Mouse (Mus musculus) right cerebral cortex, postnatal 10 days (tissue): ENCODE results near the gene Cenpn.

ENCODE experiments used
- DNase-seq, 2 experiments: peaks; one replicate each; pipeline ENCODE4 v3.0.0; 2021; ENCODE audit warnings: low spot score in 2 of 2

Cenpn gene

GRCm38 (mm10) chr8:116921337-116922059 is at the start of gene Cenpn, which contains the start of gene Cmc2:
Gene Cenpn (plus strand): TSS chr8:116921730.
Gene Cmc2 (minus strand): TSS chr8:116921455.
- peak; percentile 93 for DNase-seq

- DNase-seq = no peak
Measured at GRCm38 (mm10) chr8:116872761-116873342, 48.7 kb upstream of the Cenpn start.

- no peak for DNase-seq
Measured at GRCm38 (mm10) chr8:116873586-116873985, 47.9 kb upstream of the Cenpn start.

GRCm38 (mm10) chr8:116873986-116874385 is 47.5 kb upstream of the Cenpn start:
- DNase-seq = no peak

GRCm38 (mm10) chr8:116875798-116876450 is 45.6 kb upstream of the Cenpn start:
- DNase-seq = no peak

DNA sequence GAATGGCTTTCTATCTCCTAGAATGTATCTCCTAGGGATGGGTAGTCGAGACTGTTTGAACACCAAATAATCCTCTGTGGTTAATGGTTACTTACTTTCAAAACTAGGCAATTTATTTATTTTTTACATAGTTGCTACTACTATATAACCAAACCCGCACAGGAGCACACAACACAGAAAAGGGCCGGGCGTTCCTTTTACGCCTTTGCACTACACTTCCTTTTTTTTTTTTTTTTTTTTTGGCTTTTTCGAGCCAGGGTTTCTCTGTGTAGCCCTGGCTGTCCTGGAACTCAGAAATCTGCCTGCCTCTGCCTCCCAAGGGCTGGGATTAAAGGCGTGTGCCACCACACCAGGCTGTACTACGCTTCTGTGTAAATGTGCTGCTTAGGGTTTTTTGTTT is 40.1 kb upstream of the Cenpn start:
- DNase-seq = no peak

- DNase-seq = no peak
Measured at GRCm38 (mm10) chr8:116887813-116888212, 33.7 kb upstream of the Cenpn start.

GRCm38 (mm10) chr8:116891446-116891845 is 30.1 kb upstream of the Cenpn start:
- no peak for DNase-seq

GRCm38 (mm10) chr8:116892130-116892529 is 29.4 kb upstream of the Cenpn start:
- no peak for DNase-seq

GRCm38 (mm10) chr8:116892636-116893035 is 28.9 kb upstream of the Cenpn start:
- no peak for DNase-seq

- no peak for DNase-seq
Measured at GRCm38 (mm10) chr8:116893938-116894337, 27.6 kb upstream of the Cenpn start.

DNA sequence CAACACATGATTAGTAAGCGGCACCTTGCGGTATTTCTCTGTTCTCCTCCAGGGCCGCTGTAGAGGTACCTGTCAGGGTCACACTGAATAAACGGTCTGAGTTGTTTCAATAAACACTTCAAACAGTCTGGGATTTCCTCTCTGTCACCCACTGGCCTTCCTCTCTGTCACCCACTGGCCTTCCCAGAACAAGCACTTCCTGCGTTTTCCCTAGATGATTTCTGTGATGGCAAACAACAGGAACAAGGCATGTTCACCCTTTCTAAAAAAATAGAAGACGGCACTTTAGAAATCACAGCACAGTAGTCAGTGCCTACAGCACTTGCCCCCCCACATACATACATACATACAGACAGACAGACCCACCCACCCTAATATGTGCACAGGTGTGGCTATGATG is 26.0 kb upstream of the Cenpn start:
- DNase-seq = no peak

DNA sequence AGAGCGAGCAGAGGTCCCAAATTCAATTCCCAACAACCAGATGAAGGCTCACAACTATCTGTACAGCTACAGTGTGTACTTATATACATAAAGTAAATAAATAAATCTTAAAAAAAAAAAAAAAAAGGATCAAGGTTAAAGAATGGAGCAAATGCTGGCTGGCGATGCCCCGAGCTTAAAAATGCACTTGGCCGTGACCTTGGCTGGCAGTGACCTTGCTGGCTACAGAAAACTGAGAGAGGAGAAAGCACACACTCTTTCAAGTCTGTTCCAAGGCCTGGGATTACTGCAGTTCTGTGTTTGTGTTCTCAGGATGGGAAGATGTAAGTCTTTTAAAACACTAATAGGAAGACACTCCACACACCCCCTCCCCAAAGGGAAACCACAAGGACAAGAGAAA is 16.8 kb upstream of the Cenpn start:
- no peak for DNase-seq

DNA sequence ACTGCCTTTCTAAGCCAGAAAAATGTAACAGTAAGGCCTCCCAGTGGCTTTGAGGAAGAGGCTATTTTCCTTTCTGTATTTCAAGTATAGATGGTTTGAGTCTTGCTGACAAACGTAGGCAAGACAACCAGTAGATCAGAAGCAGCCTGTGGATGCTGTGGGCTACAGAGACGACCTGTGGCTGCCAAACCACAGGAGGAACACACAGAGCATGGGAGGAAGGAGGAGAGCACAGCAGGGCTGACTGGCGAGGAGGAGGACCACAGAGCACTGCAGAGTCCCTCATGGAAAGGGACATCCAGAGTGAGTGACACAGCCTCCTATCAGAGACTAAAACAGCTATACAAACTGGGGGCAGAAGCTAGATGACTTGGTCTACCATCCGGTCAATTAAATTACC is 16.3 kb upstream of the Cenpn start:
- no peak for DNase-seq

- DNase-seq = no peak
Measured at GRCm38 (mm10) chr8:116905836-116906235, 15.7 kb upstream of the Cenpn start.

DNA sequence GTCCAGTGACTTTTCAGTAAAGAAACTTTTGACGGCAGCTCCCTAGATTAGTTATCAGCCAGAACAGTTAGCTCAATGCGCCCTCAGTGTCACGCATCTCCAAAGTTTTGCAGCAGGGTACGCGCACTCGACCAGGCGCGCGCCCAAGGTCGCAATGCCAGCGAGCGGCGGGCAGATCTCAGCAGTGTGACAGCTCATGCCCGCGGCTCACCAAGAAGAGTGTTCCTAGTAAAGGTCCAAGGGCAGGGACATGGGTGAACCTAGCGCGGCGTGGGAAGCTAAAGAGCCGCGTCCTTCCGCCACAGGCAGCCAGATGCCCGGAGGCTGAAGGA is 559 bp upstream of the Cenpn start:
- DNase-seq = no peak

GRCm38 (mm10) chr8:116922060-116922757 is 679 bp downstream of the Cenpn start:
- DNase-seq = no peak

GRCm38 (mm10) chr8:116923526-116923925 is 2.0 kb downstream of the Cenpn start:
- DNase-seq = no peak

DNA sequence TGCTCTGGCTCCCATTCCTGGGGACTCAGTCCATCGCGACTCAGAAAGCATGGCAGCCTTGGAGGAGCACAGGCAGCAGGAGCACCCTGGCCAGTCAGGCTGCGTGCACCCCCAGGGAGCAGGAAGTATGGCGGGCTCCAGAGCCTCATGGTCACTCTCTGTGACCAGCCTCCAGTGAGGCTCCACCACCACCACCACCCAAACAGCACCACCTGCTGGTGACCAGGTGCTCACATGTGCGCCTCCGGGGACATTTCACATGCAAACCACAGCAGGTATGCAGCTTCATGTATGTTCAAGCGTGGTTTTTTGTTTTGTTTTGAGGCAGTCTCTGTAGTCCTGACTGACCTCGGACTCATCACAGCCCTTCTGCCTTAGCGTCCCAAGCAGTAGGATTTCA is 6.3 kb downstream of the Cenpn start:
- no peak for DNase-seq

- no peak for DNase-seq
Measured at GRCm38 (mm10) chr8:116928588-116928987, 7.1 kb downstream of the Cenpn start.

- DNase-seq = no peak
Measured at GRCm38 (mm10) chr8:116934976-116935375, 13.4 kb downstream of the Cenpn start.

DNA sequence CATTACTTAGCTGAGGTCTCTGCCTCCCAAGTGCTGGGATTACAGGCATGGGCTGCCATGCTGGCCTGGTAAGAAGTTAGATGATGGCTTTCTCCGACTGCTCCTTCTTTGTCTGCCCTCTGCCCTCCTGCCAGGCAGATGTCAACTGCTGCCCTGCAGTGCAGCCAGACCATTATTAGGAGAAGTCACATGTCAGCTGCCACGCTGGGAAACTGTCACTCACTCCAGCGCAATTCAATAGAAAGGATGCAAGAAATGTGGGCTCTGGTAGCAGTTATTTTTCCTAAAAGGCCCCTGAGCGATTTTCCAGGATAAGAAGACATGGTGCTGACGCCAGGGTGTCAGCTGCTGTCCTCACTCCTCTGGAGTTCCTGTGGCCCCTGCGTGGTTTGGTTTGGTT is 14.0 kb downstream of the Cenpn start:
- DNase-seq = no peak
